Mouse (Mus musculus) liver, embryonic 16.5 days (tissue): Measurements from ENCODE around the gene Tia1. TPM values are rescaled to one million over a fixed set of nuclear protein-coding genes. Genes with fewer than 3 reads are reported as not detected.

Experiments
- ATAC-seq: fragments of 200-750 bp; cut with Nextera tagmentation; 2 replicates; pipeline ENCODE4 v1.8.0; 2017; ENCODE audit warnings: low read depth, mild to moderate bottlenecking, moderate number of reproducible peaks, moderate library complexity
- H3K27ac ChIP-seq: fragments of 300-500 bp; sonication (generic); 2 replicates; pipeline ENCODE4 v1.5.1; 2014; ENCODE audit warnings: mild to moderate bottlenecking, low read length
- H3K27me3 ChIP-seq: fragments of 300-500 bp; sonication (generic); 2 replicates; pipeline ENCODE4 v1.6.1; 2014; ENCODE audit warnings: low read depth, low read length, mixed read lengths; ENCODE audit not compliant: control insufficient read depth, insufficient read depth
- H3K36me3 ChIP-seq: fragments of 300-500 bp; sonication (generic); 2 replicates; pipeline ENCODE4 v1.6.1; 2014; ENCODE audit warnings: mild to moderate bottlenecking; ENCODE audit not compliant: control insufficient read depth, insufficient read depth
- H3K4me1 ChIP-seq: fragments of 300-500 bp; sonication (generic); 2 replicates; pipeline ENCODE4 v1.6.1; 2014; ENCODE audit warnings: low read depth, low read length, mixed read lengths; ENCODE audit not compliant: control insufficient read depth
- H3K4me2 ChIP-seq: fragments of 300-500 bp; sonication (generic); 2 replicates; pipeline ENCODE4 v1.6.1; 2014; ENCODE audit warnings: low read depth, low read length, mixed read lengths
- H3K4me3 ChIP-seq: fragments of 300-500 bp; sonication (generic); 2 replicates; pipeline ENCODE4 v1.5.1; 2014; ENCODE audit warnings: low read depth, mild to moderate bottlenecking, low read length
- H3K9ac ChIP-seq: fragments of 300-500 bp; sonication (generic); 2 replicates; pipeline ENCODE4 v1.6.1; 2014; ENCODE audit warnings: low read depth, low read length
- H3K9me3 ChIP-seq: fragments of 300-500 bp; sonication (generic); replicated peaks from 2 replicates; pipeline ENCODE4 v1.6.1; 2016; ENCODE audit warnings: low read length; ENCODE audit not compliant: control insufficient read depth
- WGBS: fragments of 180-500 bp; shearing (Covaris S2); extraction: QIAGEN DNeasy Blood & Tissue Kit; methylation state at CpG from one replicate; pipeline ENCODE4 v1.1.7; 2014; ENCODE audit not compliant: insufficient replicate concordance; 5-methylcytosine and 5-hydroxymethylcytosine counted together
- polyA plus RNA-seq: library from polyadenylated mRNA; unstranded; fragments of >200 nt; fragmentation: Nextera tagmentation; extraction: Ambion mirVana; gene quantifications from 2 replicates; pipeline ENCODE4 v1.2.1, GENCODE M21; 2015

Gene Tia1
- polyA plus RNA-seq = 17.5 and 19.5 TPM in 2 replicates

DNA sequence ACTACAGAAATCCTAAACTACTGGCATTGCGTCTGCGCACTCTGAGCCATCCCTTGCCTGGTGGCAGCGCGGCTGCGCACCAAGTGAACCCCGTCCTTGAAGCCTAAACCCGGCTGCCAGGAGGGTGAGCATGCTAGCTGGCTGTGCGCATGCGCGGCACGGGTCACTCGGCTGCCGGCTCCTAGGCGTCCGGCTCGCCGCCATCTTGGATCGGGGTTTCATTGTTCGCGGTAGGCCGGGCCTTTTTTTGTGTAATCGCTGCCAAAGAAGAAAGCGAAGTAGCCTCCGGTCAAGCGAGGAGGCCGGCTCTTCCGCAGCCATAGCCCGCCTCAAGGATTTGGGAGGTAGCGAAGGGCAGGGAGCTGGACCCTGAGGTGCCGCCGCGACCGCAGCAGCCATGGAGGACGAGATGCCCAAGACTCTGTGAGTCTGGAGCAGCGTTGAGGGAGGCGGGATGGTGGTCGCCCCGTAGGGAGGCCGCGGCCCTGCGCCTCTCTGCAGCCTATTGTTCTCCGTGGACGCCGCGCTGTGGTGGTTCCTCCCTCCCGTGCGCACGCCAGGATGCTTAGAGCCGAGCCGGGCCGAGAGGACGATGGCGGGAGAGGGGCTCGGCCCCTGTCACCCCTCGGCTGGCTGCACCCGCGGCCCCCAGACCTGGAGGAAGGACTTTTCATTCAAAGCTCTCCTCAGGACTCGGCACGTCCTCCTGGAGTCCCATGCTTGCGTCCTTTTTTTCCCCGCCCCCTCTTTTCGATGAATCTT, at the start of gene Tia1:
TSS of gene Tia1 (plus strand) at position 120 of the 762 bp plus-strand sequence.
- peak within 1 kb of the TSS; percentile 84 for H3K9ac ChIP-seq
- peaks cover 11% of the 10 kb centered on the region for H3K4me1 ChIP-seq
- H3K27me3 ChIP-seq = no peaks in the 10 kb centered on the region
- peak within 1 kb of the TSS; percentile 89 for H3K4me2 ChIP-seq
- WGBS = under 1% methylated on average over 62 of the region's 62 CpGs
- H3K9me3 ChIP-seq = no peaks in the 10 kb centered on the region
- H3K4me3 ChIP-seq = peak within 1 kb of the TSS; percentile 83
- peak; percentile 96 for ATAC-seq
- H3K27ac ChIP-seq = peak within 1 kb of the TSS; percentile 93
- H3K36me3 ChIP-seq = no peaks in the 10 kb centered on the region; the same call in 1 of the 2 replicates

- no peak for ATAC-seq
- Histone ChIP-seq H3K4me2 (no peak overlapping the region), H3K36me3 (no peaks in the 10 kb centered on the region), H3K4me1 (no peaks in the 10 kb centered on the region), H3K27ac (no peak overlapping the region), H3K9ac (no peak overlapping the region), H3K27me3 (no peaks in the 10 kb centered on the region), H3K4me3 (no peak overlapping the region), H3K9me3 (no peaks in the 10 kb centered on the region)
- WGBS = 56% methylated on average over 3 of the region's 3 CpGs
Measured at GRCm38 (mm10) chr6:86354948-86355347, 49.1 kb upstream of the Tia1 start.

DNA sequence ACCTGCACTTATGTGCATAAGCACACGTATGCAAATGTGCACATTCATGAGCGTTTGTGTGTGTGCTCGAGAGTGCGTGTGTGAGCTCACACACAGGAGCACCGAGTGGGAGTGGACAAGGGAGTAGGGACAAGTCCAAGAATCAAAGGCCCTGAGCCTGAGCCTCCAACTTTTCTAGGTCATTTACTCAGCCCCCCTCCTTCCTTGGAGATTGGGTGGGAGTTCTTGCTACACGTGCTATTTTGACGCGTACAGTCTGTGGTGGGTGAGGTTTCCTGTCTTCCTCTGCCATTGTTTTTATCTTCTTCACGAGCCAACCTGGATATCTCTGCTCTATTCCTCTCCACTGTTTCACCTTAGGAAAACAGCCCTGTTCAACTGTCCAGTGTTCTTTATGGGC, 47.1 kb upstream of the Tia1 start:
- H3K27ac ChIP-seq = no peak overlapping the region
- WGBS = 42% methylated on average over 9 of the region's 9 CpGs
- H3K9me3 ChIP-seq = no peaks in the 10 kb centered on the region
- H3K27me3 ChIP-seq = no peaks in the 10 kb centered on the region
- H3K36me3 ChIP-seq = no peaks in the 10 kb centered on the region
- no peak for ATAC-seq
- H3K9ac ChIP-seq = no peak overlapping the region
- H3K4me2 ChIP-seq = no peak overlapping the region
- no peak overlapping the region for H3K4me3 ChIP-seq
- H3K4me1 ChIP-seq = no peaks in the 10 kb centered on the region

DNA sequence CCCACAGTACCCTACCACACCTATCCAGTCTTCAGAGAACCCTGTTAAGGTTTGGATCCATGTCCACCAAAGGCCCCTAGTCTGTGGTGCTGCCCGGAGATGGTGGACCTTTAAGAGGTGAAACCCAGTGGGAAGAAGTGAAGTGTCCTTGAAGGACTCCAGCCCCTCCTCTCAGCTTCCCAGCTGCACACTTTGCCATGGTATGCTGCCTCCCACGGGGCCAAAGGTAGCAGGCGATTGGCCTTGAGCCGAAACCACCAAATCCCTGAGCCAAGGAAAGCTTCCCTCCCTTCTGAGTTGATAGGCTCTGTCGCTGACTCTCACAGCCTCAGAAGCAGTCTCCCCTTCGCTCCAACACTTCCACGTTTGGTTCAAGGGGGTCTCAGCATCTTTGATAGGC, 43.3 kb upstream of the Tia1 start:
- no peak overlapping the region for H3K27ac ChIP-seq
- H3K27me3 ChIP-seq = no peaks in the 10 kb centered on the region
- H3K36me3 ChIP-seq = no peaks in the 10 kb centered on the region
- no peak overlapping the region for H3K9ac ChIP-seq
- 56% methylated on average over 7 of the region's 7 CpGs for WGBS
- no peak overlapping the region for H3K4me2 ChIP-seq
- no peaks in the 10 kb centered on the region for H3K4me1 ChIP-seq
- H3K4me3 ChIP-seq = no peak overlapping the region
- no peaks in the 10 kb centered on the region for H3K9me3 ChIP-seq
- ATAC-seq = no peak

GRCm38 (mm10) chr6:86361373-86361772, 42.6 kb upstream of the Tia1 start:
- no peak overlapping the region for H3K9ac ChIP-seq
- no peak overlapping the region for H3K4me2 ChIP-seq
- H3K36me3 ChIP-seq = no peaks in the 10 kb centered on the region
- H3K27ac ChIP-seq = no peak overlapping the region
- ATAC-seq = no peak
- no peaks in the 10 kb centered on the region for H3K9me3 ChIP-seq
- WGBS = 75% methylated on average over 7 of the region's 7 CpGs
- H3K27me3 ChIP-seq = no peaks in the 10 kb centered on the region
- H3K4me1 ChIP-seq = peaks cover 5% of the 10 kb centered on the region
- H3K4me3 ChIP-seq = no peak overlapping the region

- Histone ChIP-seq H3K9me3 (no peaks in the 10 kb centered on the region), H3K36me3 (no peaks in the 10 kb centered on the region), H3K4me3 (peak overlapping the region; percentile 78), H3K9ac (peak overlapping the region; percentile 76), H3K27me3 (no peaks in the 10 kb centered on the region), H3K4me1 (peaks cover 13% of the 10 kb centered on the region), H3K4me2 (peak overlapping the region; percentile 97), H3K27ac (0 out of 2 replicates have a peak overlapping the region, but pooled peaks have one; percentile 8)
- WGBS = under 1% methylated on average over 17 of the region's 17 CpGs
- ATAC-seq = 0 out of 2 replicates have a peak, but pooled peaks have one; percentile 3
Measured at GRCm38 (mm10) chr6:86364442-86365141, 39.4 kb upstream of the Tia1 start.

- Histone ChIP-seq H3K27ac (peak within 1 kb of the TSS; percentile 74), H3K36me3 (no peaks in the 10 kb centered on the region), H3K27me3 (no peaks in the 10 kb centered on the region), H3K4me3 (peak within 1 kb of the TSS; percentile 78), H3K9me3 (no peaks in the 10 kb centered on the region), H3K4me1 (peaks cover 16% of the 10 kb centered on the region), H3K4me2 (peak within 1 kb of the TSS; percentile 97), H3K9ac (peak within 1 kb of the TSS; percentile 76)
- under 1% methylated on average over 76 of the region's 76 CpGs for WGBS
- ATAC-seq = peak; percentile 98
Measured at GRCm38 (mm10) chr6:86365371-86366124, 38.5 kb upstream of the Tia1 start, which contains the start of gene Fam136a. Fam136a (plus strand) TSS chr6:86365646.

- no peak for ATAC-seq
- Histone ChIP-seq H3K27ac (peak overlapping the region; percentile 74), H3K9me3 (no peaks in the 10 kb centered on the region), H3K27me3 (no peaks in the 10 kb centered on the region), H3K4me3 (peak overlapping the region; percentile 78), H3K9ac (peak overlapping the region; percentile 76), H3K36me3 (no peaks in the 10 kb centered on the region), H3K4me2 (peak overlapping the region; percentile 97), H3K4me1 (peaks cover 21% of the 10 kb centered on the region)
- WGBS = 36% methylated on average over 25 of the region's 25 CpGs
Measured at GRCm38 (mm10) chr6:86366125-86366852, 37.7 kb upstream of the Tia1 start.
